Mouse (Mus musculus) G1E (cell line): ENCODE measurements around the gene Erc2.

Experiments
- CTCF ChIP-seq: IDR thresholded peaks from 2 replicates; pipeline ENCODE4 v1.5.1; 2012; ENCODE audit warnings: low read depth, low read length, inconsistent platforms, mixed read lengths
- GATA1 ChIP-seq: IDR thresholded peaks from 2 replicates; pipeline ENCODE4 v1.6.1; 2012; ENCODE audit warnings: borderline replicate concordance, low read length, inconsistent platforms, mixed read lengths
- GATA2 ChIP-seq: IDR thresholded peaks from 2 replicates; pipeline ENCODE4 v1.6.1; 2012; ENCODE audit warnings: low read depth, low read length, inconsistent platforms, borderline replicate concordance
- POLR2AphosphoS5 ChIP-seq: IDR thresholded peaks from 2 replicates; pipeline ENCODE4 v1.6.1; 2012; ENCODE audit warnings: low read depth, low read length, inconsistent platforms; ENCODE audit not compliant: insufficient replicate concordance
- TAL1 ChIP-seq: conservative IDR thresholded peaks from 2 replicates; pipeline ENCODE4 v1.6.1; 2012; ENCODE audit warnings: low read depth, low read length, inconsistent platforms, mixed read lengths

DNA sequence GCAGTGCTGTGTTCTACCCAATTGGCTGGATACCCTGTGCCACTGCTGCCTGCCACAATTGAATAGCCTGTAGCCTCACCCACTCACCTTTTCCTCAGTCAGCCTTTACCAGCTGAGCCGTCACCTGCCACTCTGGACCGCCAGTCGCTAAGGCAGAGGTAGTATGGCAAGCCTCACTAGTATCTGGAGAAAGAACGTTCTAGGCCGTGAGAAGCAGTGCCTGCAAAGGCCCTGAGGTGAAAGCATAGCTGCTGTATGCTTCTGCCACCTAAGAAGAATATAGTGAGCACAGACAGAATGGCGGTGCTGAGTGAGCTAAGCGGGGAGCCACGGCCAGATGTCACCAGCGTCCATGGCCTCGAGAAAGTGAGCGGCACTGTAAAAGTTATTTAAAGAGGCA, 798.4 kb downstream of the Erc2 start:
- no peak for TF ChIP-seq CTCF
- no peak for TF ChIP-seq TAL1
- no peak for TF ChIP-seq POLR2AphosphoS5
- no peak for TF ChIP-seq GATA1
- TF ChIP-seq GATA2 = no peak
